Mouse (Mus musculus) embryonic fibroblast, embryonic 13.5 days (primary cell): ENCODE measurements around the gene Ms4a6c. TPM values are rescaled to one million over a fixed set of nuclear protein-coding genes. Genes with fewer than 3 reads are reported as not detected.
"Not testable (repeated sequence)": the region's sequence is repeated elsewhere in the genome, so short reads cannot be mapped to it uniquely, and the experiment has no call there.

Experiments used
- H3K27ac ChIP-seq: 2 replicates; pipeline ENCODE4 v1.5.1; 2012; ENCODE audit warnings: low read length, control low read depth, inconsistent platforms; ENCODE audit not compliant: insufficient read depth
- H3K4me1 ChIP-seq: 2 replicates; pipeline ENCODE4 v1.6.1; 2011; ENCODE audit warnings: low read length; ENCODE audit not compliant: control insufficient read depth, insufficient read depth
- H3K4me3 ChIP-seq: 2 replicates; pipeline ENCODE4 v1.5.1; 2011; ENCODE audit warnings: mild to moderate bottlenecking, control low read depth, low read length; ENCODE audit not compliant: insufficient read depth
- CTCF ChIP-seq: IDR thresholded peaks from 2 replicates; pipeline ENCODE4 v1.5.1; 2011; ENCODE audit warnings: mild to moderate bottlenecking, control low read depth, low read length, moderate library complexity, borderline replicate concordance; ENCODE audit not compliant: insufficient read depth
- POLR2A ChIP-seq: IDR thresholded peaks from 2 replicates; pipeline ENCODE4 v1.6.1; 2011; ENCODE audit warnings: low read depth, mild to moderate bottlenecking, control low read depth, low read length, moderate library complexity
- polyA plus RNA-seq: library from polyadenylated mRNA; stranded (reverse); fragments of >200 nt; gene quantifications from 2 replicates; pipeline ENCODE4 v1.2.4, GENCODE M21; 2011; ENCODE audit warnings: low read depth; ENCODE audit not compliant: missing spikeins, insufficient read length

Gene Ms4a6c
- polyA plus RNA-seq, 1 experiment, result 3.0 TPM

GRCm38 (mm10) chr19:11500796-11501195 lies 31.6 kb downstream of the Ms4a6c start:
- Histone ChIP-seq H3K27ac (no peak overlapping the region), H3K4me3 (no peak overlapping the region), H3K4me1 (no peaks in the 10 kb centered on the region)
- TF ChIP-seq CTCF, result no peak
- no peak for TF ChIP-seq POLR2A

DNA sequence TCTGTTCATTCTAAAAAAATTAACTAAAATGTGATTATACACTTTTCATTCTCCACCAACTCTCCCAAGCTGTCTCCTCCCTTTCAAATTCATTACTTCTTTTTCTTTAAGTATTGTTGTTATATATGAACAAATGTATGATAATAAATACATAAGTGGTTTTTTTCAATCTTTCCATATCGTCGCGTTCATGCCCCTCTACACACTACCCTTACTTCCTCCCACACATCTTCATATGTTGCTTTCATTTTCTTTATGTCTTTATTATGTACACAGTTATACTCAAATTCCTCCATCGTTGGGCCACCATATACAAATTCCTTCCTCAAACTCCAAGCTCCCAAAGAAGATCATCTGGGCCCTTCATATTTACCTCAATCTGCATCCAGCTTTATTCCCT lies 32.2 kb downstream of the Ms4a6c start:
- no peak overlapping the region for H3K4me3 ChIP-seq
- H3K27ac ChIP-seq, result no peak overlapping the region
- TF ChIP-seq POLR2A (no peak), CTCF (no peak)
- no peaks in the 10 kb centered on the region for H3K4me1 ChIP-seq

GRCm38 (mm10) chr19:11504857-11505256 lies 35.7 kb downstream of the Ms4a6c start:
- H3K27ac ChIP-seq, result no peak overlapping the region
- H3K4me3 ChIP-seq, result no peak overlapping the region
- TF ChIP-seq POLR2A (no peak), CTCF (no peak)
- no peaks in the 10 kb centered on the region for H3K4me1 ChIP-seq

- H3K4me3 ChIP-seq, result no peak overlapping the region
- H3K4me1 ChIP-seq, result no peaks in the 10 kb centered on the region
- H3K27ac ChIP-seq, result no peak overlapping the region
- TF ChIP-seq POLR2A, result no peak
- no peak for TF ChIP-seq CTCF
Observed at GRCm38 (mm10) chr19:11513458-11513857, 44.3 kb downstream of the Ms4a6c start.

- H3K4me3 ChIP-seq, result no peak within 1 kb of the TSS
- H3K4me1 ChIP-seq, result no peaks in the 10 kb centered on the region
- TF ChIP-seq CTCF (no peak), POLR2A (no peak)
- no peak within 1 kb of the TSS for H3K27ac ChIP-seq
Observed at GRCm38 (mm10) chr19:11516246-11516645, 47.1 kb downstream of the Ms4a6c start, which contains the start of gene Ms4a6b. Ms4a6b (plus strand) TSS chr19:11516512.

DNA sequence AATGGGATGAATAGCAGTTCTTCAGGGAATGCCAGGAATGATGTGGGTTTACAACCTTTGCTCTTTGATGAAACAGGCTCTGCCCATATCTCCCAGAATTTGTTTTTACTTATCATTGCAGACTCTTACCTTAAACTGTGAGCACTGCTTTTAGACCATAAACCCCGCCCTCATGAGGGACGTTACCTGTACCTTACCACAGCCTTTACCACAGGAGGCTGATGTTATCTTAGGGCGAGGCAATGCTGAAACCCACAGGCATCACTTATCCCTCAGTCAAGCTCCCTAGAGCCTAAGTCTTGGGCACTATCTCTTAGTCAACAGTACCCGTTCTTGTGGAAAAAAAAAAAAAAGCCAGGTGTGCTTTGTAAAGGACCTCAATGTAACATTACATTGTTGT lies 47.7 kb downstream of the Ms4a6c start:
- no peaks in the 10 kb centered on the region for H3K4me1 ChIP-seq
- no peak for TF ChIP-seq CTCF
- TF ChIP-seq POLR2A, result no peak
- H3K27ac ChIP-seq, result no peak overlapping the region
- no peak overlapping the region for H3K4me3 ChIP-seq

GRCm38 (mm10) chr19:11517373-11517772 lies 48.2 kb downstream of the Ms4a6c start:
- H3K4me1 ChIP-seq, H3K4me3 ChIP-seq, H3K27ac ChIP-seq: not testable (repeated sequence)

DNA sequence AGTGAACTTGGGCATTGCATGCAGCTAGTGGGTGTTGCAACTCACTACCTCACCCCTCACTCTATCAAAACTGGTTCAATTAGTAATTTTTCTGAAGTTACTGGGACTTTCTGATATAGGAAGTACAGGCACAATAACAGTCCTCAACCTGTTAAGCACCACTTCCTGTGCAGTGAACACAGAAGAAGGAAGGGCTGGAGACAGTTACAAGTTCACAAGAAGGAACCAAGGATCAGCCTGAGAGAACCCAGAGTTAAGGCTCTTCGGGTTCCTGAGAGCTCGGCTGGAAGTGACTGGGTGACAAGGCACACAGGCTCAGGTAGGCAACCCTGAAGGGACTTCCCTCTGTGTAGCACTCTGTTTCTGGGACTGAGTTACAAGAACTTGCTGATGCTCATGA lies 49.2 kb downstream of the Ms4a6c start:
- H3K4me3 ChIP-seq, result not testable (repeated sequence)

GRCm38 (mm10) chr19:11520146-11520545 lies 51.0 kb downstream of the Ms4a6c start:
- no peak overlapping the region for H3K4me3 ChIP-seq
- no peaks in the 10 kb centered on the region for H3K4me1 ChIP-seq
- no peak overlapping the region for H3K27ac ChIP-seq
- TF ChIP-seq POLR2A (no peak), CTCF (no peak)

More for the DNA sequence above, 49.2 kb downstream of the Ms4a6c start:
- H3K27ac ChIP-seq, H3K4me1 ChIP-seq: not testable (repeated sequence)

Other genes starting within 250 kb of the Ms4a6c start
- gene Ms4a12, start 236.9 kb upstream of the Ms4a6c start, polyA plus RNA-seq, result not detected in 2 replicates
- not detected in 2 replicates for gene Ms4a1, start 203.1 kb upstream of the Ms4a6c start, polyA plus RNA-seq
- not detected in 2 replicates for gene Ms4a5, start 185.5 kb upstream of the Ms4a6c start, polyA plus RNA-seq
- gene Ms4a14, start 154.9 kb upstream of the Ms4a6c start, polyA plus RNA-seq, result 0.37 TPM in 1 of 2 replicates, not detected in the other
- 0.55 and 5.0 TPM in 2 replicates for gene Ms4a7, start 133.2 kb upstream of the Ms4a6c start, polyA plus RNA-seq
- not detected in 2 replicates for gene Ms4a4a, start 93.8 kb upstream of the Ms4a6c start, polyA plus RNA-seq
- gene Ms4a4c, start 64.6 kb upstream of the Ms4a6c start, polyA plus RNA-seq, result not detected in 2 replicates
- not detected in 2 replicates for gene Ms4a4b, start 25.8 kb upstream of the Ms4a6c start, polyA plus RNA-seq
- gene Gm8369, start 16.6 kb downstream of the Ms4a6c start, polyA plus RNA-seq, result not detected in 2 replicates
- 1.1 TPM in 1 of 2 replicates, not detected in the other for gene Ms4a6b, start 47.1 kb downstream of the Ms4a6c start, polyA plus RNA-seq
- 0.43 and 1.0 TPM in 2 replicates for gene Ms4a4d, start 67.4 kb downstream of the Ms4a6c start, polyA plus RNA-seq
- 0.67 and 2.2 TPM in 2 replicates for gene Ms4a6d, start 135.5 kb downstream of the Ms4a6c start, polyA plus RNA-seq
- not detected in 2 replicates for gene Ms4a2, start 154.4 kb downstream of the Ms4a6c start, polyA plus RNA-seq
- gene Ms4a3, start 171.5 kb downstream of the Ms4a6c start, polyA plus RNA-seq, result not detected in 2 replicates
- gene Oosp2, start 191.2 kb downstream of the Ms4a6c start, polyA plus RNA-seq, result not detected in 2 replicates
- gene Oosp1, start 221.8 kb downstream of the Ms4a6c start, polyA plus RNA-seq, result not detected in 2 replicates
- not detected in 2 replicates for gene Oosp3, start 227.7 kb downstream of the Ms4a6c start, polyA plus RNA-seq